Mouse (Mus musculus): ENCODE measurements at regions not wholly inside any gene's neighbourhood (a gene's known extent, or its start where the extent isn't known, plus 50 kb on each side); places are given as distances from the start of the nearest gene placed in this dataset.

DNA sequence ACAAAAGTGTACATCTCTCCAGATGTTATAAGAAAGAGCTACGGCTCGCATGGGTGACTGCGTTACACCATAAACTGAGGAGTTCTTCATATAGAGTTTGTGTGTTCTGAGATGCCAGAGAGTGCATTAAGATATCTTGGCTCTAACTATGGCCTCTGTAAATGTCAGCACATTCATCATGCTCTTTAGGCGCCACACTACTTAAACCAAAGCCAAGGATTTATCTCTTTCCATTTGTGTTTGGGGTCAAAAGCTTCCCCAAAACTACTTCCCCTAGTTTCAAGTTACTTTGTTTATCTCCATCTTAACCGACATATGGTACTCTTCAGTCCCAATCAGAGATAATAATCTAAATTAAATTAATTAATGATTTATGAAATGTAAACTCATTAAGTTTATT, 541.3 kb upstream of the N6amt1 start:
- Histone ChIP-seq H3K27ac (replicated peaks; ENCODE audit: insufficient read depth, low read depth, low read length) (no peak overlapping the region), H3K4me1 (ENCODE audit: control insufficient read depth, insufficient read depth, low read length) (peaks cover 5% of the 10 kb centered on the region; the same call in 1 of the 2 replicates), H3K4me3 (ENCODE audit: insufficient read depth, low read depth, low read length) (no peak overlapping the region), H3K27me3 (ENCODE audit: control insufficient read depth, insufficient read depth, low read length) (no peaks in the 10 kb centered on the region), H3K9ac (ENCODE audit: low read depth, low read length) (no peak overlapping the region), H3K79me2 (ENCODE audit: control insufficient read depth, insufficient read depth, low read length) (no peaks in the 10 kb centered on the region), H3K36me3 (ENCODE audit: control insufficient read depth, insufficient read depth, low read length) (no peaks in the 10 kb centered on the region)
- DNase-seq (ENCODE audit: extremely low read depth, low read depth, low spot score), result no peak
- 91% methylated on average over 5 of the region's 5 CpGs for WGBS
- TF ChIP-seq POLR2A (IDR thresholded peaks at IDR 0.05; ENCODE audit: extremely low read depth, insufficient read depth, low read length) (no peak), CTCF (IDR thresholded peaks at IDR 0.05; ENCODE audit: low read depth, low read length) (no peak)

DNA sequence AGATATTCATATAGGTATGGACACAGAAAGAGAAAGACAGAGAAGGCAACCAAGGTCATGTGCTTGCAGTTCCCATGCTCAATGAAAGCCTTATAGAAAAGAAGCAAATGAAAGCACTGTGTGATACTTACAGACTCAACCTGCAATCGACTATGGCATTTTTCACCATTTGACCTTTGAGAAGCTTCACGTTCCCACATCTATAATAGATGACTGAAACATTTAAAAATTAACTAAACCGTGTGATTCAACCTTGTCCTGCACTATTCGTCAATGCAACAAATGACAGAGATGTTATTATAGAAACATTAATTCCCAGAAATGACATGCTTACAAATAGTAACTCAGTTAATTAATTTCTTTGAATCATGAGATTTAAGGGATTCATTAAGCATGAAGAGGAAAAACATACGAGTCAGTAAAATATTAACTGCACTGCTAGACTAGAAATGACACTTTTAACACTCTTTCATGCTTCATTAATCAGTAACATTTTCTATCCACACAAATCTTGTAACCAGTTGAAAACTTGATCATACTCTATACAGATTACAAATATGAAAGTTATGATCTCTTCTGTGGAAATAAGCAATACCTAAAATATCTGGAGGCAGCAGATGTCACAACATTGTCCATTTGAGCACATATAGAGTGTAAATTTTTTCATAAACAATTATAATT, 545.2 kb upstream of the N6amt1 start:
- peak overlapping the region; percentile 54; the same call in 1 of the 2 replicates for H3K4me3 ChIP-seq (ENCODE audit: insufficient read depth, low read depth, low read length)
- no peak overlapping the region for H3K9ac ChIP-seq (ENCODE audit: low read depth, low read length)
- H3K4me1 ChIP-seq (ENCODE audit: control insufficient read depth, insufficient read depth, low read length), result peaks cover 11% of the 10 kb centered on the region; the same call in 1 of the 2 replicates
- WGBS, result 28% methylated on average over 5 of the region's 5 CpGs
- peaks cover 4% of the 10 kb centered on the region; the same call in 1 of the 2 replicates for H3K79me2 ChIP-seq (ENCODE audit: control insufficient read depth, insufficient read depth, low read length)
- H3K36me3 ChIP-seq (ENCODE audit: control insufficient read depth, insufficient read depth, low read length), result no peaks in the 10 kb centered on the region
- H3K27ac ChIP-seq (replicated peaks; ENCODE audit: insufficient read depth, low read depth, low read length), result no peak overlapping the region
- TF ChIP-seq POLR2A (IDR thresholded peaks at IDR 0.05; ENCODE audit: extremely low read depth, insufficient read depth, low read length), result no peak
- TF ChIP-seq CTCF (IDR thresholded peaks at IDR 0.05; ENCODE audit: low read depth, low read length), result no peak
- H3K27me3 ChIP-seq (ENCODE audit: control insufficient read depth, insufficient read depth, low read length), result no peaks in the 10 kb centered on the region
- peak; percentile 90 for DNase-seq (ENCODE audit: extremely low read depth, low read depth, low spot score)

DNA sequence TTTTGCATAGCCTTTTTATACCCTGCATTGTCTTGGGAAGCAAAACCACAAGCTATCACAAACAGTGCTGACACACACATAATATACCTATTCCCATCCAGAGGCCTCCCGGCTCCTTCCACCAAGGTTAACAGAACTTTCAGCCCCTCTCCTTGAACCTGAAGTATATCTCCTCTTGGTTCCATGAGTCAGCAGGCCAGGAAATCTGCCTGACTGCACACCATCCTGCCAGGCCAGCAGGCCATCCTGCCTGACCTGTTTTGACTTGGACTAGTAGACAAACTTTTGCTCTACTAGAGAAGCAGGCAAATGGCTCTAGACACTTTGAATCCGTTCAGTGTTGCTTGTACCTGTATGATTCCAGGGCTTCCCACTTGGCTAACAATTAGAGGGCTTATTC, 547.6 kb upstream of the N6amt1 start:
- 46% methylated on average over 2 of the region's 2 CpGs for WGBS
- peak; percentile 55 for DNase-seq (ENCODE audit: extremely low read depth, low read depth, low spot score)
- peaks cover 11% of the 10 kb centered on the region; the same call in 1 of the 2 replicates for H3K4me1 ChIP-seq (ENCODE audit: control insufficient read depth, insufficient read depth, low read length)
- peaks cover 4% of the 10 kb centered on the region; the same call in 1 of the 2 replicates for H3K79me2 ChIP-seq (ENCODE audit: control insufficient read depth, insufficient read depth, low read length)
- TF ChIP-seq CTCF (IDR thresholded peaks at IDR 0.05; ENCODE audit: low read depth, low read length) (no peak), POLR2A (IDR thresholded peaks at IDR 0.05; ENCODE audit: extremely low read depth, insufficient read depth, low read length) (no peak)
- H3K27ac ChIP-seq (replicated peaks; ENCODE audit: insufficient read depth, low read depth, low read length), result 0 out of 2 replicates have a peak overlapping the region, but pooled peaks have one; percentile 13
- H3K27me3 ChIP-seq (ENCODE audit: control insufficient read depth, insufficient read depth, low read length), result no peaks in the 10 kb centered on the region
- H3K36me3 ChIP-seq (ENCODE audit: control insufficient read depth, insufficient read depth, low read length), result no peaks in the 10 kb centered on the region
- no peak overlapping the region for H3K9ac ChIP-seq (ENCODE audit: low read depth, low read length)
- H3K4me3 ChIP-seq (ENCODE audit: insufficient read depth, low read depth, low read length), result no peak overlapping the region

DNA sequence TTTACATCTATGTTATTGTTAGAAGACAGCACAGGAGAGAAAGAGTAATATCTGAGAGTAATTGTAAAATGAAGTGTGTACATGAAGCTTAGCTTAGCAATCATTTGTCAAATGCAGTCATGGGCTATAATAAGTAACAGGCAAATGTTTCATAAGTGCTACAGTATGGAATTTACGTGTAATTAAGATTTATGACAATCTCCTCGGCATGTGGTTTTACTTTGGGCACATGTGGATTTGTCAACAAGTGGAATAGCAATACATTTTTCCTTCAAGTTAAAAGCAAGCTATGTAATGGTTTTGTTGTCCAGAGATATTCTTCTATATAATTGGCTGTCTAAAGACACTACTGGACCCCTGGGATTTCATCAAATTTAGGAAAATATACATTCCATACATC, 577.9 kb upstream of the N6amt1 start:
- TF ChIP-seq CTCF (IDR thresholded peaks at IDR 0.05; ENCODE audit: low read depth, low read length), result no peak
- H3K79me2 ChIP-seq (ENCODE audit: control insufficient read depth, insufficient read depth, low read length), result no peaks in the 10 kb centered on the region
- H3K9ac ChIP-seq (ENCODE audit: low read depth, low read length), result no peak overlapping the region
- H3K27me3 ChIP-seq (ENCODE audit: control insufficient read depth, insufficient read depth, low read length), result no peaks in the 10 kb centered on the region
- no peak overlapping the region for H3K4me3 ChIP-seq (ENCODE audit: insufficient read depth, low read depth, low read length)
- WGBS, result 83% methylated on average over 2 of the region's 2 CpGs
- no peak overlapping the region for H3K27ac ChIP-seq (replicated peaks; ENCODE audit: insufficient read depth, low read depth, low read length)
- H3K4me1 ChIP-seq (ENCODE audit: control insufficient read depth, insufficient read depth, low read length), result no peaks in the 10 kb centered on the region
- H3K36me3 ChIP-seq (ENCODE audit: control insufficient read depth, insufficient read depth, low read length), result no peaks in the 10 kb centered on the region
- DNase-seq (ENCODE audit: extremely low read depth, low read depth, low spot score), result no peak

DNA sequence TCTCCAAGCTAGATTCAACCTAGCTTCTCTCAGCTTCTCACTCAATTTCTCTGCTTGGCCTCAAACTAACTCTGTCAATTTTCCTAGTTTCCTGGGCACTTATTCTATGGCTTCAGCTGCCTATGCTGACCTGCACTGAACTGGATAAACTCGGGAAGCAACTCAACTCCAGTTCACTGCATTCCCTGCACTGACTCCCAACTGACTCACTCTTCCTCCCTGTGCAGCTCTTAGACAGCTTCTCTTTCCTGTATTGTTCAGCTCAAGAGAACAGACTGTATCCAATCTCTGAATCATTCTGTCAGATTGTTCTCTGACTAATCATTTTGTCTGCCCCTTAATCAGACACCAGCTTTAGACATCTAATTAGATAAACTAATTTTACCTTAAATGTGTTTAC, 581.4 kb upstream of the N6amt1 start:
- WGBS, result 46% methylated on average over 1 of the region's 1 CpGs
- H3K36me3 ChIP-seq (ENCODE audit: control insufficient read depth, insufficient read depth, low read length), result peaks cover 3% of the 10 kb centered on the region; the same call in 1 of the 2 replicates
- no peak overlapping the region for H3K4me3 ChIP-seq (ENCODE audit: insufficient read depth, low read depth, low read length)
- TF ChIP-seq CTCF (IDR thresholded peaks at IDR 0.05; ENCODE audit: low read depth, low read length), result no peak
- TF ChIP-seq POLR2A (IDR thresholded peaks at IDR 0.05; ENCODE audit: extremely low read depth, insufficient read depth, low read length), result no peak
- H3K27me3 ChIP-seq (ENCODE audit: control insufficient read depth, insufficient read depth, low read length), result no peaks in the 10 kb centered on the region
- no peak overlapping the region for H3K27ac ChIP-seq (replicated peaks; ENCODE audit: insufficient read depth, low read depth, low read length)
- no peak overlapping the region for H3K9ac ChIP-seq (ENCODE audit: low read depth, low read length)
- DNase-seq (ENCODE audit: extremely low read depth, low read depth, low spot score), result no peak
- no peaks in the 10 kb centered on the region for H3K79me2 ChIP-seq (ENCODE audit: control insufficient read depth, insufficient read depth, low read length)
- H3K4me1 ChIP-seq (ENCODE audit: control insufficient read depth, insufficient read depth, low read length), result no peaks in the 10 kb centered on the region

DNA sequence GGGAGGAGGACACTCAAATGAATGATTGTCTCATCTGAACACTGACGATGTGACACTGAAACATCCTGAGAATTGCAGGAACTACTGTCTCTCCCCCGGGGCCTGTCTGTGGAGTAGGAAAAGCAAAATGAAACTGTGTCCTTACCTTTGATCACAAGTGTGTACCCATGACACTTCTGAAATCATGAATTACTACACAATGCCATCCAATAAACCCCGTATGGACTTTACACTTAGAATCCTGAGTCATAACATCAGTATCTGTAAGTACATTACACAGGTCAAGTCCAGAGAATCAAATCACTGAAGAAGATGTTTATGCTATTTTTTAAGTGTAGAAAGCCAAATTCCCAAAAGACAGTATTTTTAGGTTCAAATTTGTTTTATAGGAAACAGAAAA, 585.1 kb upstream of the N6amt1 start:
- TF ChIP-seq POLR2A (IDR thresholded peaks at IDR 0.05; ENCODE audit: extremely low read depth, insufficient read depth, low read length), result no peak
- TF ChIP-seq CTCF (IDR thresholded peaks at IDR 0.05; ENCODE audit: low read depth, low read length), result no peak
- Histone ChIP-seq H3K79me2 (ENCODE audit: control insufficient read depth, insufficient read depth, low read length) (no peaks in the 10 kb centered on the region), H3K4me3 (ENCODE audit: insufficient read depth, low read depth, low read length) (no peak overlapping the region), H3K9ac (ENCODE audit: low read depth, low read length) (no peak overlapping the region), H3K27ac (replicated peaks; ENCODE audit: insufficient read depth, low read depth, low read length) (no peak overlapping the region), H3K36me3 (ENCODE audit: control insufficient read depth, insufficient read depth, low read length) (peaks cover 5% of the 10 kb centered on the region; the same call in 1 of the 2 replicates), H3K27me3 (ENCODE audit: control insufficient read depth, insufficient read depth, low read length) (no peaks in the 10 kb centered on the region), H3K4me1 (ENCODE audit: control insufficient read depth, insufficient read depth, low read length) (no peaks in the 10 kb centered on the region)
- DNase-seq (ENCODE audit: extremely low read depth, low read depth, low spot score), result no peak
- WGBS, result 88% methylated on average over 3 of the region's 3 CpGs

Data from liver, adult 2 months (tissue).